Mouse (Mus musculus): ENCODE results near the gene Oaf. TPM values are rescaled to one million over a fixed set of nuclear protein-coding genes. Genes with fewer than 3 reads are reported as not detected.

Gene Oaf
- polyA plus RNA-seq, 1 experiment from 2014 or later: 95.4 TPM

DNA sequence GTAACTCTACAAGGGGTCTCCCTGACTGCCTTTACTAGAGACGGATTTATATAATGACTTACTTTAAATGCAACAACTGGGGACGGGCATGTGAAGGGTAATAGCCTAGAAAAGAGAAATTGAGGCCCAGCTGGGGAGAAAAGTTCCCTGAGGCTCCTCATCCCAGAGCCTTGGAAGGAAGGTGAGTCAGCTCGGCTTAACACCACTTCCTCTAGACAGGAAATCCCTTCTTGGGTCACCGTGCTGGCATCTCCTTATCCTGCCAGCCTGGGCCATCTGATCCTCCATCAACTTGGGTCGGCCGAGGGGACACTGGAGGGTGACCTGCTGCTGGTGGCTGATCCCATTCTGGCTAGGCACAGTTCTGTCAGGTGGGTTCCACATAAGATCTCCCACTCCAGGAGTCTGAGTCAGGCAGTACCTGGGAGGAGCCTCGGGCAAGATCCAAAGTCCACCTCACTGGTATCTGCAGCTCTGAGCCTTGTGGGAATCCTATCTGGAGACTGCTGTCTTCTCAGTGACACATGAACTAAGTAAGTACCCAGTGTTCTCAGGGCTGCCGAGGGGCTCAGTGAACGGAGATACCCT lies 13.0 kb downstream of the Oaf start:
- Histone ChIP-seq H3K4me1 (ENCODE audit: insufficient read depth) (peaks cover 15% of the 10 kb centered on the region; the same call in 1 of the 2 replicates), H3K36me3 (ENCODE audit: insufficient read depth) (peaks cover 40% of the 10 kb centered on the region), H3K4me3 (ENCODE audit: low read depth, low read length) (no peak overlapping the region), H3K9me3 (ENCODE audit: low read depth, low read length) (no peaks in the 10 kb centered on the region), H3K27ac (ENCODE audit: low read depth) (no peak overlapping the region), H3K9ac (no peak overlapping the region), H3K4me2 (no peak overlapping the region), H3K27me3 (ENCODE audit: insufficient read depth, low read length) (no peaks in the 10 kb centered on the region)
- ATAC-seq (ENCODE audit: insufficient read depth): no peak
- TF ChIP-seq CTCF (IDR thresholded peaks at IDR 0.05; ENCODE audit: low read depth): no peak
- WGBS: 60% methylated on average over 9 of the region's 9 CpGs
- DNase-seq: no peak

DNA sequence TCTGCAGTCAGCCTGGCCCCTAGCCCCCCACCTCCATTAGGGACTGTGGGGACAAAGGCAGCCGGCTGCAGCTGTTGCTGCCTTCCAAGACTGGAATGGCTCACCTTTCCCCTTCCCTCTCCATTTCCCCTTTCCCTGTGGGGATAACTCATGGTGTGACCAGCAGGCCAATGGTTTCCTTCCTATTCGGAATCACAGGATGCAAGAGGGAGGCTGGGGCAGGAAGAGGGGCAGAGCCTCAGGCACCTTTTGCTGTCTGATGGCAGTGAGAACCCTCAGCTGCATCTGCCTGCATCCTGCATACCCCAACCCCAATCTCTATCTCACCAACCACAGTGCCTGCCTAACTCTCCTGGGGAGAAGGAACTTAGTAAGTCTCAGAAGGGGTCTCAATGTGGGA lies 14.2 kb downstream of the Oaf start:
- Histone ChIP-seq H3K36me3 (ENCODE audit: insufficient read depth) (peaks cover 44% of the 10 kb centered on the region), H3K9ac (no peak overlapping the region; the same call in 1 of the 2 replicates), H3K4me1 (ENCODE audit: insufficient read depth) (0 out of 2 replicates have a peak, but pooled peaks cover 5% of the 10 kb centered on the region), H3K9me3 (ENCODE audit: low read depth, low read length) (no peaks in the 10 kb centered on the region), H3K27ac (ENCODE audit: low read depth) (peak overlapping the region; percentile 36; the same call in 1 of the 2 replicates), H3K27me3 (ENCODE audit: insufficient read depth, low read length) (no peaks in the 10 kb centered on the region), H3K4me3 (ENCODE audit: low read depth, low read length) (no peak overlapping the region), H3K4me2 (no peak overlapping the region)
- 20% methylated on average over 2 of the region's 2 CpGs for WGBS
- ATAC-seq (ENCODE audit: insufficient read depth) (no peak), DNase-seq (peak; percentile 24)
- no peak for TF ChIP-seq CTCF (IDR thresholded peaks at IDR 0.05; ENCODE audit: low read depth)

DNA sequence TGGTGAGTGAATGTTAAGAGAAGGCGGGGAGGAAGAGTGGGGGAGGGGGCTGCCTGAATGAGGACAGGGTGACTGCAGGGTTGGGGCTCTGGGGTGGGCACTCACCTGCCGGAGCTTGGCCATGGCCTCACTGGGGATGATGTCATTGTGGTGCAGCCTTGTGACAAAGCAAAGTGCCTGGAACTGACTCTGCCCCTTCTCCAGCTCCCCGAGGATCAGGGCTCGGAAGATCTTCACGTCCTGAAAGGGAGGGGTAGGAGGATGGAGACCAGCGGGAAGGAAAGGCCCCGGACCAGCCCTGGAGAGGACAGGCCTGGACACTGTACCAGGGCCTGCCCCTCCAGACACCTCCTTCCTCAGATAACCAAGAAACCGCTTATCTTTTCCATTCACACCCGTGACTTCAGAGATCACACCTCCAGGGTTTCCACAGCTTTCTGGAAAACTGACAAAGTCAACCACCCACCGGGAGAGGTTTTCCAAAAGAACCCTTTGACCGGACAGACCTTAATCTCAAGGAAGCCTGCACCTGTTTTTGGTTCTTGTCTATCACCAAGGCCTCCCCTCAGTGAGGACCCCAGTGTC lies 14.8 kb downstream of the Oaf start:
- Histone ChIP-seq H3K9me3 (ENCODE audit: low read depth, low read length) (no peaks in the 10 kb centered on the region), H3K36me3 (ENCODE audit: insufficient read depth) (peaks cover 45% of the 10 kb centered on the region), H3K27ac (ENCODE audit: low read depth) (no peak overlapping the region), H3K4me2 (no peak overlapping the region), H3K27me3 (ENCODE audit: insufficient read depth, low read length) (no peaks in the 10 kb centered on the region), H3K4me1 (ENCODE audit: insufficient read depth) (0 out of 2 replicates have a peak, but pooled peaks cover 5% of the 10 kb centered on the region), H3K9ac (no peak overlapping the region), H3K4me3 (ENCODE audit: low read depth, low read length) (no peak overlapping the region)
- no peak for DNase-seq
- no peak for TF ChIP-seq CTCF (IDR thresholded peaks at IDR 0.05; ENCODE audit: low read depth)
- 38% methylated on average over 11 of the region's 11 CpGs for WGBS
- no peak for ATAC-seq (ENCODE audit: insufficient read depth)

DNA sequence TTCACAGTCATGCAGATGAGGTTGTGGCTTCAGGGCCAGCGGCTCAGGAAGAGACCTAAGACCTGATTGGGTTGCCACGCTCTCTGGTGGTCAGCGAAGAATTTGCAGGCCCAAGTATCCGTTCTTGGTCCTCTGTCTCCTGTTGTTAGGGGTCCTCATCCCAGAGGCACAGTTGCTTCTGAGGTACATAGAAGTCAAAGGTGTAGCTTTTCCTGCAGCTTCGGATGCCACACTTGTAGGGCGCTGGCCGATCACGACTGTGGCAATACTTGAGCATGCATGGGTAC lies 17.3 kb downstream of the Oaf start:
- Histone ChIP-seq H3K36me3 (ENCODE audit: insufficient read depth) (peaks cover 45% of the 10 kb centered on the region), H3K4me1 (ENCODE audit: insufficient read depth) (0 out of 2 replicates have a peak, but pooled peaks cover 5% of the 10 kb centered on the region), H3K9me3 (ENCODE audit: low read depth, low read length) (no peaks in the 10 kb centered on the region), H3K9ac (no peak overlapping the region), H3K27ac (ENCODE audit: low read depth) (no peak overlapping the region), H3K4me3 (ENCODE audit: low read depth, low read length) (no peak overlapping the region), H3K27me3 (ENCODE audit: insufficient read depth, low read length) (no peaks in the 10 kb centered on the region), H3K4me2 (no peak overlapping the region)
- WGBS: 45% methylated on average over 8 of the region's 8 CpGs
- DNase-seq (peak; percentile 59), ATAC-seq (ENCODE audit: insufficient read depth) (no peak; the same call in 1 of the 2 replicates)
- TF ChIP-seq CTCF (IDR thresholded peaks at IDR 0.05; ENCODE audit: low read depth): peak; percentile 58

- H3K36me3 ChIP-seq (ENCODE audit: insufficient read depth): peaks cover 40% of the 10 kb centered on the region
- H3K27ac ChIP-seq (ENCODE audit: low read depth): 0 out of 2 replicates have a peak overlapping the region, but pooled peaks have one; percentile 2
- no peak overlapping the region for H3K4me3 ChIP-seq (ENCODE audit: low read depth, low read length)
- ATAC-seq (ENCODE audit: insufficient read depth): peak; percentile 30
- peak; percentile 97 for DNase-seq
- no peaks in the 10 kb centered on the region for H3K27me3 ChIP-seq (ENCODE audit: insufficient read depth, low read length)
- H3K9me3 ChIP-seq (ENCODE audit: low read depth, low read length): no peaks in the 10 kb centered on the region
- TF ChIP-seq CTCF (IDR thresholded peaks at IDR 0.05; ENCODE audit: low read depth): peak; percentile 93
- H3K4me1 ChIP-seq (ENCODE audit: insufficient read depth): 0 out of 2 replicates have a peak, but pooled peaks cover 5% of the 10 kb centered on the region
- no peak overlapping the region for H3K4me2 ChIP-seq
- no peak overlapping the region for H3K9ac ChIP-seq
- WGBS: 42% methylated on average over 18 of the region's 18 CpGs
These were observed 17.9 kb downstream of the Oaf start for GRCm38 (mm10) chr9:43221643-43222428.

- Histone ChIP-seq H3K4me1 (ENCODE audit: insufficient read depth) (no peaks in the 10 kb centered on the region), H3K27me3 (ENCODE audit: insufficient read depth, low read length) (peaks cover 3% of the 10 kb centered on the region), H3K27ac (ENCODE audit: low read depth) (peak overlapping the region; percentile 25), H3K4me2 (peak overlapping the region; percentile 34), H3K4me3 (ENCODE audit: low read depth, low read length) (no peak overlapping the region), H3K9me3 (ENCODE audit: low read depth, low read length) (no peaks in the 10 kb centered on the region), H3K9ac (no peak overlapping the region), H3K36me3 (ENCODE audit: insufficient read depth) (no peaks in the 10 kb centered on the region)
- peak; percentile 91 for TF ChIP-seq CTCF (IDR thresholded peaks at IDR 0.05; ENCODE audit: low read depth)
- ATAC-seq (ENCODE audit: insufficient read depth) (peak; percentile 72), DNase-seq (peak; percentile 89)
- 15% methylated on average over 11 of the region's 11 CpGs for WGBS
These were observed 28.8 kb downstream of the Oaf start for GRCm38 (mm10) chr9:43210771-43211450.
